Mouse (Mus musculus) hindbrain, embryonic 10.5 days (tissue): ENCODE measurements around the gene Fam181a. TPM values are rescaled to one million over a fixed set of nuclear protein-coding genes. Genes with fewer than 3 reads are reported as not detected.

Experiments used
- DNase-seq: peaks from one replicate; pipeline ENCODE4 v3.0.0-alpha.2; 2017; ENCODE audit warnings: low spot score
- H3K27ac ChIP-seq: fragments of 300-500 bp; sonication (generic); 2 replicates; pipeline ENCODE4 v1.5.1; 2016; ENCODE audit warnings: mild to moderate bottlenecking, moderate library complexity
- H3K27me3 ChIP-seq: fragments of 300-500 bp; sonication (generic); 2 replicates; pipeline ENCODE4 v1.6.1; 2016; ENCODE audit warnings: mild to moderate bottlenecking; ENCODE audit not compliant: poor library complexity, insufficient read depth, severe bottlenecking
- H3K36me3 ChIP-seq: fragments of 300-500 bp; sonication (generic); 2 replicates; pipeline ENCODE4 v1.6.1; 2016; ENCODE audit warnings: mild to moderate bottlenecking, moderate library complexity
- H3K4me1 ChIP-seq: fragments of 300-500 bp; sonication (generic); replicated peaks from 2 replicates; pipeline ENCODE4 v1.6.1; 2016; ENCODE audit warnings: mild to moderate bottlenecking
- H3K4me3 ChIP-seq: fragments of 300-500 bp; sonication (generic); 2 replicates; pipeline ENCODE4 v1.5.1; 2016; ENCODE audit warnings: mild to moderate bottlenecking, moderate library complexity
- H3K9me3 ChIP-seq: fragments of 300-500 bp; sonication (generic); 2 replicates; pipeline ENCODE4 v1.6.1; 2016; ENCODE audit warnings: mild to moderate bottlenecking, moderate library complexity
- WGBS: fragments of 180-500 bp; shearing (Covaris S2); methylation state at CpG from one replicate; pipeline ENCODE4 v1.1.7; 2016; 5-methylcytosine and 5-hydroxymethylcytosine counted together
- polyA plus RNA-seq: library from polyadenylated mRNA; unstranded; fragments of >200 nt; fragmentation: Nextera tagmentation; extraction: Ambion mirVana; gene quantifications from 2 replicates; pipeline ENCODE4 v1.2.1, GENCODE M21; 2016

Gene Fam181a
- polyA plus RNA-seq, 1 experiment from 2014 or later, result 26.1 TPM

GRCm38 (mm10) chr12:103346945-103347344 lies 36.2 kb downstream of the Fam181a start:
- Histone ChIP-seq H3K4me3 (no peak overlapping the region), H3K36me3 (no peaks in the 10 kb centered on the region), H3K9me3 (0 out of 2 replicates have a peak, but pooled peaks cover 2% of the 10 kb centered on the region), H3K27ac (no peak overlapping the region), H3K4me1 (peaks cover 9% of the 10 kb centered on the region), H3K27me3 (peaks cover 37% of the 10 kb centered on the region)
- no peak for DNase-seq
- WGBS, result 85% methylated on average over 8 of the region's 8 CpGs

DNA sequence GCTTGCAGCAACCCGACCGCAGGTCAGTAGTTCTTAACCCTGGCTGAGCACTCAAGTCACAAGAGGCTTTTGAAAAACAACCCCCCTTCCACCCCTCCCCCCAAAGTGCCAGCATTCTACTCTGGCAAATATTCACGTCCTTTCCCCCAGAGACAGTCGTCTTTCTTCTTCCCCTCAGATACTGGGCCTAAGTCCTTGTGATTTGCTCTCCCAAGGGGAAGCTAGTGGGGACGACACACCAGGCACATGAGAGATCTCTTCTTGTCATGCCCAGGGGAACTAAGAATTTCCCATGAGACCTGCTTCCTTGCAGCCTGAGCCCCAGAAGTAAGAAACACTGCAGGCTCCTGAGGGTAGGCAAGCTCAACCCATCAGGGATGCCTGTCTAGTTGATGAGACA lies 36.6 kb downstream of the Fam181a start:
- WGBS, result 51% methylated on average over 5 of the region's 5 CpGs
- no peak for DNase-seq

GRCm38 (mm10) chr12:103348506-103348905 lies 37.7 kb downstream of the Fam181a start:
- peaks cover 12% of the 10 kb centered on the region for H3K4me1 ChIP-seq
- peaks cover 24% of the 10 kb centered on the region for H3K27me3 ChIP-seq
- WGBS, result 9% methylated on average over 3 of the region's 3 CpGs
- no peaks in the 10 kb centered on the region for H3K36me3 ChIP-seq
- 0 out of 2 replicates have a peak, but pooled peaks cover 3% of the 10 kb centered on the region for H3K9me3 ChIP-seq
- H3K27ac ChIP-seq, result no peak overlapping the region
- DNase-seq, result peak; percentile 82
- no peak overlapping the region for H3K4me3 ChIP-seq

More for the DNA sequence above, 36.6 kb downstream of the Fam181a start:
- Histone ChIP-seq H3K9me3 (0 out of 2 replicates have a peak, but pooled peaks cover 3% of the 10 kb centered on the region), H3K4me3 (no peak overlapping the region), H3K27ac (no peak overlapping the region), H3K4me1 (peaks cover 9% of the 10 kb centered on the region), H3K27me3 (peaks cover 32% of the 10 kb centered on the region), H3K36me3 (no peaks in the 10 kb centered on the region)

DNA sequence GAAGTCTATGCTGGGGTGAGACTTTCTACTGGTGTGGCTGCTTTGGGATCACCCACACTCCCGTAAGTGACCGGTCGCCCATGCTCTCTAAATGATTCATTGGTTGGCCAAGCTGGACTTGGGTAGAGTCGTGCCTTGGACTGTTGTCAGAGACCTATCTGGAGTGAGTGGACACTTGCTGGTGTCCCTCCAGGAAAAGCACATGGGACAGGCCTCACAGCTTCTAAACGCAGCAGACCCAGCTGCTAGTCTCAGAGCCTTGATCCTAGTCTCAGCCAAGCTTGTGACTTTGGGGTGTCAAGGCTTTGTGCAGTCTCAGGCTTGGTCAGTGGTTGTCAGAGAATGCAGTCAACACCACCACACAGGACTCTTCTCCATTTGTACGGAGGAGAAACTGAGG lies 42.0 kb downstream of the Fam181a start:
- Histone ChIP-seq H3K27ac (no peak overlapping the region), H3K4me1 (peaks cover 8% of the 10 kb centered on the region; the same call in 1 of the 2 replicates), H3K9me3 (0 out of 2 replicates have a peak, but pooled peaks cover 3% of the 10 kb centered on the region), H3K27me3 (peaks cover 6% of the 10 kb centered on the region; the same call in 1 of the 2 replicates), H3K4me3 (no peak overlapping the region), H3K36me3 (no peaks in the 10 kb centered on the region)
- DNase-seq, result no peak
- WGBS, result 91% methylated on average over 6 of the region's 6 CpGs

GRCm38 (mm10) chr12:103353538-103353937 lies 42.8 kb downstream of the Fam181a start:
- Histone ChIP-seq H3K4me1 (peaks cover 12% of the 10 kb centered on the region), H3K4me3 (no peak overlapping the region), H3K27me3 (no peaks in the 10 kb centered on the region), H3K27ac (no peak overlapping the region), H3K36me3 (no peaks in the 10 kb centered on the region), H3K9me3 (0 out of 2 replicates have a peak, but pooled peaks cover 3% of the 10 kb centered on the region)
- WGBS, result 20% methylated on average over 5 of the region's 5 CpGs
- DNase-seq, result peak; percentile 43

DNA sequence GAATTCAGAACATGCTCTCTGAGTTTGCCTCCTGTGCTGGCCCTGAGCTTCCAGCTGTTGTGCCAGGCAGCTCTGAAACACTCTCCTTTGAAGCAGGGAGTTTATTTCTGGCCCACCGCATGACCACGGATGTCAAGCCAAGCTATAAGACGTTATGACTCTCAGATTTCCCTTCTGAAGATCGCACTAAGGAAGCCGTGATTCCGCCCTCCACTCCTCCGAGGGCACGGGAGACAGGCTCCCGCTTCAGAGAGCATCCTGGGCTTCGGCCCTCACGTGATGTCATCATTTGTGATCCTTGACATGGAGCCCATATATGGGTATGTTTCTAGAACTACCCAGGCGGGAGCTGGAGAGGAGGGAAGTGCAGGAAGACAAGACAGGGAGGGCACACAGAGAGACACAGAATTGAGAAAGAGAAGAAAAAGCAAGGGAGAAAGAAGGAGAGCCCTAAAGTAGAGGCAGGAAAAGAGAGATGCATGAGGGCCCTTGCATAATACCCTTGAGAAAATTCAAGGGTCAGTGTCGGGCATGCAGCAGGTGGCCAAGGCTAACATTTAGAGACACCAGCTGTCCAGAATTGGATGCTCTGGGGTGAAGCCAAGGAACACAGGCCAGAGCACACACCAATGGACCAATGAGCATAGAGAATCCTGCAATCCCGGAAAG lies 45.1 kb downstream of the Fam181a start, which contains the start of gene Asb2:
TSS of gene Asb2 (minus strand) at position 256 of the 669 bp plus-strand sequence.
- Histone ChIP-seq H3K9me3 (0 out of 2 replicates have a peak, but pooled peaks cover 3% of the 10 kb centered on the region), H3K27ac (no peak within 1 kb of the TSS), H3K27me3 (no peaks in the 10 kb centered on the region), H3K4me3 (no peak within 1 kb of the TSS), H3K36me3 (no peaks in the 10 kb centered on the region), H3K4me1 (peaks cover 21% of the 10 kb centered on the region)
- DNase-seq, result no peak
- 78% methylated on average over 14 of the region's 14 CpGs for WGBS

GRCm38 (mm10) chr12:103356415-103356748 lies 45.6 kb downstream of the Fam181a start:
- Histone ChIP-seq H3K4me1 (peaks cover 21% of the 10 kb centered on the region), H3K27ac (no peak overlapping the region), H3K4me3 (no peak overlapping the region), H3K27me3 (no peaks in the 10 kb centered on the region), H3K9me3 (0 out of 2 replicates have a peak, but pooled peaks cover 3% of the 10 kb centered on the region), H3K36me3 (no peaks in the 10 kb centered on the region)
- 92% methylated on average over 4 of the region's 4 CpGs for WGBS
- DNase-seq, result no peak

- H3K36me3 ChIP-seq, result no peaks in the 10 kb centered on the region
- peaks cover 21% of the 10 kb centered on the region for H3K4me1 ChIP-seq
- no peaks in the 10 kb centered on the region for H3K27me3 ChIP-seq
- no peak for DNase-seq
- H3K4me3 ChIP-seq, result no peak overlapping the region
- H3K27ac ChIP-seq, result peak overlapping the region; percentile 25; the same call in 1 of the 2 replicates
- WGBS, result 70% methylated on average over 8 of the region's 8 CpGs
- H3K9me3 ChIP-seq, result no peaks in the 10 kb centered on the region
Measured at GRCm38 (mm10) chr12:103358216-103358615, 47.4 kb downstream of the Fam181a start.

GRCm38 (mm10) chr12:103358951-103359801 lies 48.4 kb downstream of the Fam181a start:
- no peak for DNase-seq
- no peaks in the 10 kb centered on the region for H3K9me3 ChIP-seq
- peak overlapping the region; percentile 25 for H3K27ac ChIP-seq
- no peaks in the 10 kb centered on the region for H3K36me3 ChIP-seq
- 65% methylated on average over 4 of the region's 4 CpGs for WGBS
- no peak overlapping the region for H3K4me3 ChIP-seq
- no peaks in the 10 kb centered on the region for H3K27me3 ChIP-seq
- peaks cover 15% of the 10 kb centered on the region for H3K4me1 ChIP-seq

GRCm38 (mm10) chr12:103360812-103361211 lies 50.0 kb downstream of the Fam181a start:
- Histone ChIP-seq H3K4me1 (peaks cover 15% of the 10 kb centered on the region), H3K27ac (no peak overlapping the region), H3K27me3 (no peaks in the 10 kb centered on the region), H3K36me3 (no peaks in the 10 kb centered on the region), H3K4me3 (no peak overlapping the region), H3K9me3 (no peaks in the 10 kb centered on the region)
- no peak for DNase-seq
- WGBS, result 85% methylated on average over 8 of the region's 8 CpGs

DNA sequence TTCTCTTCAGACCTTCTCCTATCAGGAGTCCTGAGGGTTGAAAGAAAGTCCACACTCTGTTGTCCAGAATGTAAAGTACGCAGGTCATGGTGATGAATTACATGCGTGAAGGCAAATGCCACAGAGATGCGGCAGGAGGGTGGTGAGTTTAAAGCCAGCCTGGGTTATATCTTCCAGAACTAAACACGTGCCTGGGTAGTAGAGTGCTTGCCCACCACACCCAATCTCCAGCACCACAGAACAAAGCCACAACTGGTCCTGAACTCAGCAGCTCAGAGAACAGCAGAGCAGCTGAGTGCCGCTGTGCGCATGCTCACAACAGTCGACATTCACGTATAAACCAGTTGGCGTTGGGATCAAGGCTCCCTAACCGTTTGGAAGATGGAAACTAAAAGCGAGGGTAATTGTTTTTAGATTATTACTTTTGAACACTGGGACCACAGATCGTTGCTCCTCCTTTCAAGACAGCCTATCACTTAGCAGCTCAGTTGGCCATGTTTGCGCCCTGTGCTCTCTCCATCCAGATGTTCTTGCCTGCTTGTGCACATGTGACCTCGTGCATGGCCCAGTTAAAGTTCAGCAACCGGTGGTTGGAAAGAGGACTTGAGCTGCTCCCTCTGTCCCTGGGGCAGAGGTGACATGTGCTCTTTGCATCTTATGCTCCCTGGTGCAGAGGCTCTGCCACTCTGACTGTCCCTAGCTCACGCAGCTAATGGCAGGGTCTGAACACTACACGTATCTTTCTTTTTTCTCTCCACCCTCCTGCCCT lies 50.9 kb downstream of the Fam181a start:
- no peaks in the 10 kb centered on the region for H3K9me3 ChIP-seq
- H3K27ac ChIP-seq, result no peak overlapping the region
- no peaks in the 10 kb centered on the region for H3K36me3 ChIP-seq
- 88% methylated on average over 17 of the region's 17 CpGs for WGBS
- no peak for DNase-seq
- no peak overlapping the region for H3K4me3 ChIP-seq
- H3K4me1 ChIP-seq, result peaks cover 15% of the 10 kb centered on the region
- peaks cover 2% of the 10 kb centered on the region for H3K27me3 ChIP-seq

- DNase-seq, result no peak
- H3K4me3 ChIP-seq, result no peak overlapping the region
- H3K9me3 ChIP-seq, result no peaks in the 10 kb centered on the region
- H3K27ac ChIP-seq, result no peak overlapping the region
- H3K27me3 ChIP-seq, result peaks cover 8% of the 10 kb centered on the region
- H3K4me1 ChIP-seq, result peaks cover 15% of the 10 kb centered on the region
- H3K36me3 ChIP-seq, result no peaks in the 10 kb centered on the region
- 75% methylated on average over 3 of the region's 3 CpGs for WGBS
Measured at GRCm38 (mm10) chr12:103362336-103362735, 51.6 kb downstream of the Fam181a start.
